Mouse (Mus musculus): ENCODE measurements around the gene Sec14l1.

Sec14l1 gene

DNA sequence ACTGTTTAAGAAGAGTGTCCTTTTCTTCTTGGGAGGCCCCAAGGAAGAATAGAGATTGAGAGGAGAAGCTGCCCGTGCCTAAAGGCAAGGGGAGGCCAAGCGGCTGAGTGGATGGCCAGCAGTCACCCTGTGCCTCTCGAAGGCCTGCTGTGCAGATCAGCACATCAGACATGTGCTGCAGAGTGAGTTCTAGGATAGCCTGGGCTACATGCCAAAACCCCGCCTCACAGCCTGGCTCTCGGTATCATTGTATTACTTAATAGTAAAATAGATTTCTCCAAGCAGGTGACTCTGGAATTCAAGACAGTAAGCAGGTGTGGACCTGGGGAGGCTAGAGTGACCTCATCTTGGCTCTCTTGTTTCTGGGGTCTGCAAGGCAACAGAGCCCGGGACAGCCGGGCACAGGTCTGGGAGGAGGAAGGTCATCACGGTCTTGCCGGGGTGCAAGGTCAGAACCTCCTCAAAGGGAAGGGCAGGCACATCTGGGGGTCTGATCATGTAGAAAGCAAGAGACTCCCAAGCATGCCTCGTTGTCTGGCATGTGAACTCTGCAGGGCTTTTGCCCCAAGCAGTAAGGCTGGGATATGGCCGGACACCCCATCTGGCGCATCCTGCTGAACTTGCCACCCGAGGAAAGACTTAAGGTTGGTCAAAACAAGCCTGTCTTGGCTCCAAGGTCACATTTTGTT is 44.4 kb downstream of the Sec14l1 start:
- DNase-seq: no peak

DNA sequence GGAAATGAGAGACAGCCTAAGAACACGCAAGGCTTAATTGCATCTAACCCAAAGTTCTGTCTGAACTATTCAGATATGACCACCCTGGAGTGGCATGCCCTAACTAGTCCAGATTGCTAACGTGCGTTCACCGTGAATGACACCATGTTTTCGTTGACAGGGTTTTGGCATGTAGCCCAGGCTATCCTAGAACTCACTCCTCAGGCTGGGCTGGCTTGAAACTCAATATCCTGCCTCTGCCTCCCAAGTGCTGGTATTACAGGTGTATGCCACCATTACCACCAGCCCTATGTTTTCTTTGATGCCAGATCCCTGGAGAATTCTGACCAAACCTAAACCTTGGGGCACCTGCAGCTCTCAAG is 45.0 kb downstream of the Sec14l1 start:
- no peak for DNase-seq

DNA sequence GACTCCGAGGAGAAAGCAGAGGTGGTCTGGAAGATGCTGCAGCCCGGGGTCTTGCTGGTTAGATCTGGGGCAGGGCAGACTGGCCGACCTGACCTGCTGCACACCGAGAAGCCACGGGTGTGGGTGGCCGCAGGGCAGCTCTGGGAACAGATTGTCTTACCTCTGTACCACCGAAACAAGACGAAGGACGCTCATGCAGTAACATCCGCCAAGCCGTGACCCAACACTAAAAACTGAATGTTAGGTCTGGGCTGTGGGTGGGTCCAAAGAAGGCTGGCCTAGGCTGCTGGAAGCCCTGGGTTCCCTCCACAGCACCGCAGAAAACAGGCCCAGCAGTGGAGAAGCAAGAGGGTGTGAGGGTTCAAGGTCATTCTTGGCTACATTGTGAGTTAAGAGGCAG is 45.8 kb downstream of the Sec14l1 start:
- no peak for DNase-seq

DNA sequence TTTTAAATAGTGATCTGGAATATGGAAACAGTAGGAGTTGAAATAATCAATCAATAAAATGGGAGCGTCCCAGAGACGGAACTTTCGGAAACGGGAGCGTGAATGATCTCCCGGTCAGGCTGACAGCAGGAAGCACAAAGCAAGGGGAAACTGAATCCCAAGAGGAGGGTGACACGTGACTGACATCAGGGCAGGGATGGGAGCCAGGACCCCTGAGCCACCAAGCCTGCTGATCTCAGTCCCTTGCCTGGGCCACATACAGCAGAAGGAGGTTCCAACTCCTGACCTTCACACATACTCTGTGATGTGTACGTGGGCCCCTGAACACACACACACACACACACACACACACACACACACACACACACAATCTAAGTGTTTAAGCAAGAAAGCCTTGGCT is 46.6 kb downstream of the Sec14l1 start:
- no peak for DNase-seq

GRCm38 (mm10) chr11:117163098-117163497 is 48.1 kb downstream of the Sec14l1 start:
- no peak for DNase-seq

DNA sequence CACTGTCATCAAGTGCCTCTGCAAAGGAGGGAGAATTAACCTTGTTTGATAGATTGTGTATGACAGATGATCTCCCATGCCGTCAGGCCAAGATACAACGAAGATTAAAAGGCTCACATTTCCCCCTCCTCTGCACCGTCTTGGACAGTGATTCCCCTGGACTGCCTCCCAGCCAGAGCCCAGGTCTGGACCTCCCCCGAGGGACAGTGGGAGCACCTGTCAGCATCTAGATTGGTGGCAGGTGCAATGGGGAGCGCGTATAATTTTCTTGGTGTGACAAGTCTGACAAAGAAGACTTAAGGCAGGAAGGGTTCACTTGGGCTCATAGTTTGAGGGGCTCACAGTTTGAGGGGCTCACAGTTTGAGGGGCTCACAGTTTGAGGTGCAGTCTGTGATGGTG is 48.8 kb downstream of the Sec14l1 start:
- DNase-seq: no peak

GRCm38 (mm10) chr11:117168278-117169087 is 53.5 kb downstream of the Sec14l1 start:
- no peak for DNase-seq

GRCm38 (mm10) chr11:117169088-117169635 is 54.2 kb downstream of the Sec14l1 start:
- DNase-seq: no peak

- DNase-seq: no peak
These were observed 55.0 kb downstream of the Sec14l1 start for GRCm38 (mm10) chr11:117169801-117170565.

GRCm38 (mm10) chr11:117174098-117174892 is 59.3 kb downstream of the Sec14l1 start:
- no peak for DNase-seq

DNA sequence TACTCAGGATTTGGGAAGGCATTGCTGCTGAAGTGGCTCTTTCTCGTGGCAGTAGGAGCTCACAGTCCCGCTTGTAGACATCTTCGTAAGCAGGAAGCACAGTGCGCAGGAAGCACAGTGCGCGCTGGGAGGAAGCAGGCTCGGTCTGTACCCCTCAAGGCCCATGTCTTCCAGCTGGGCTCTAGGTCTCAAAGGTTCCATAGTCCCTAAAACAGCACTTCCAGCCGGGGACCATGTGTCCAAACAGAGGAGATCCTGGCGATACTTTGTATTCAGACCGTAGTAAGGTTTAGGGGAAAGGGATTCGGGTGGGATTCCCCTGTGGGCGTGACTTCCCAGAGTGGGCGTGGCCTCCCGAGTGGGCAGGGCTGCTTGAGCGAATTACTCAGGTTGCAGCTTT is 60.0 kb downstream of the Sec14l1 start:
- no peak for DNase-seq

GRCm38 (mm10) chr11:117175472-117175871 is 60.5 kb downstream of the Sec14l1 start:
- DNase-seq: no peak

GRCm38 (mm10) chr11:117176304-117176703 is 61.3 kb downstream of the Sec14l1 start:
- DNase-seq: no peak

DNA sequence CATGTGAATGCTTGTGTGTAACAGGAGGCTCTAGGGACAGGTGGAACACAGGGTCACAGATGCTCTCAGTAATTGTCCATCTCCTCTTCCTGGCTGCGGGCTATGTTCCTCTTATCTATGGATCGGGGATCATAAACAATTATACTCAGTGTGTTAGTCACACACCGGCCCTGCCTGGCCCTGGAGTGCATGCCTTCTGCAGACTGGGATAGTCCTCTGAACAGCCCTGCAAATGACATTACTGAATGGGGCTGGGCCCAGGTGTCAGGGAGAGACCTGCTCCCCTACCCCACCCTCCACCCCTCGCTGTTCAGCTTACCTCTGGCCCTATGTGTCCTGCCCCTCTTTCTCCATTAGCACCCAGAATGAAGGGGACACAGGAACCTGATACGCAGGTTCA is 61.9 kb downstream of the Sec14l1 start:
- DNase-seq: no peak

- peak; percentile 92 for DNase-seq
These were observed 62.5 kb downstream of the Sec14l1 start for GRCm38 (mm10) chr11:117177303-117177979.

- DNase-seq: no peak
These were observed 64.9 kb downstream of the Sec14l1 start for GRCm38 (mm10) chr11:117179902-117180301.

- DNase-seq: no peak
These were observed 67.8 kb downstream of the Sec14l1 start for GRCm38 (mm10) chr11:117182808-117183207.

- DNase-seq: no peak
These were observed 68.3 kb downstream of the Sec14l1 start for GRCm38 (mm10) chr11:117183299-117183698.

- no peak for DNase-seq
These were observed 68.9 kb downstream of the Sec14l1 start for GRCm38 (mm10) chr11:117183841-117184240.

DNA sequence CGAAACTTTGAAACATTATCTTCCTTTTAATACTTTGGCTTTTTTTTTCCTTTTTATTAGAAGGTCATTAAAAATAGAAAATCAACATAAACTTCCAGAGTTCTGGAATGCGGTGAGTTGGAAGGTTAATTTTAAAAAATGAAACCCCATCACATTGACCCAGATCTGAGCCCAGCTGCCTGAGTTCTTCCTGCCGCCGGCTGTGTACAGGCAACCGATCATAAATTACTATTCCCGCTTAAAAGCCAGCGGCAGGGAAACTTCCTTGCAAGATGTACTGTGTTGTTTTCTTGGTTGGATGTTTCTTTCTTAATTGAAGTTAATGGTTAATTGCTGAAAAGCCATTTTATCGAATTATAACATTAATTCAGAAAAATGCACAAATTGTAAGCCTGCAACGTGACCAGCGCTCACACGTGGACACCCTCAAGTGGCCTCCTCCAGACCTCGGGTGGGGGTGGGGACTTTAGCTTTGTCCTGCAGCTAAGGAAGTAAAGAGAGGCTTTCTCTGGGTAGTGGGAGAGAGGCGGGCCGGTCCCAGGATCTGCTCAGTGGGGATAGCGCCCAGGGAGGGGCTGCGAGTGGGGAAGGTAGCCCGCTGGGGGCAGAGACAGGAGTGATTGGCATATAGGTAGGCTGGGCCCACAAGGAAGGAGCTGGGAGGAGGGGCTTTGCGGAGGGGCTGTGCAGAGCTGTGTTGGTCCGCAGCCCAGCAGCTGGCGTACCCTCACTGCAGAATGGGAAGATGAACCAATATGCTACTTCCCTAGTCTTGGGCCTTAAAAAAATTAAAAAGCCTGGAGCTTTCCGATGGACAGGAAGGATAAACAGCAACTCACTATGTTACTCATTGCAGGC is 70.3 kb downstream of the Sec14l1 start:
- peak; percentile 29 for DNase-seq

- DNase-seq: no peak
These were observed 76.6 kb downstream of the Sec14l1 start for GRCm38 (mm10) chr11:117191524-117191923.
